Mouse (Mus musculus) gastrocnemius, postnatal 25 days (tissue): ENCODE data around the gene Gm13871. TPM values are rescaled to one million over a fixed set of nuclear protein-coding genes. Genes with fewer than 3 reads are reported as not detected.
"Not testable (repeated sequence)": the region's sequence is repeated elsewhere in the genome, so short reads cannot be mapped to it uniquely, and the experiment has no call there.

Source experiments
- DNase-seq: peaks from one replicate; pipeline ENCODE4 v3.0.0; 2022
- long read RNA-seq, 2 experiments: library from polyadenylated mRNA; stranded (forward); transcript quantifications; one replicate each; pipeline ENCODE4 v2.0.0; 2021
- total RNA-seq, 2 experiments: library from RNA; stranded (reverse); gene quantifications; 1 replicate in 1 of 2; 2 replicates in 1 of 2; pipeline ENCODE4 v1.2.3; 2021

Gm13871 gene
- under 1 TPM in 1 of 2 experiments, not detected in 1; 0.33 TPM for total RNA-seq
- long read RNA-seq, experiment 1: 0 reads
- long read RNA-seq, experiment 2: 0 reads

DNA sequence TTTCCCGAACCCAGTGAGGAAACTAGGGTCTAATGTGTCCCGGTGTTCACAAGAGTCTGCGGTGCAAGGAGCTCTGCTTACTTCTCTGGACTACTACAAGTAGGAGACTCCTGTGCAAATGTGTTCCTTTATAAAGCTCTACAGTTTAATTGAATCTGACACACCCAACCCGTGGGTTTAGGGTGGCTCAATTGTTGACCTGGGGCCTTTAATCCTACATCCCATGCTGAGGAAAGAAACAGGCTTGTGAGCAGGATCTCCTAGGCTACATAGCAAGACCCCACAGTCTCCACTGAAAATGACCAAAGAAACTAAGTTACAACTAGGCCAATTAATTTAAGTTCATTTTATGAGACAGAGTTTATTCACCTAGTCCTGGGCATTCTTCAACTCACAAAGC lies at the start of gene Gm13871:
Gm13871 (minus strand) TSS at position 101 of the 400 bp plus-strand sequence.
- not testable (repeated sequence) for DNase-seq

DNA sequence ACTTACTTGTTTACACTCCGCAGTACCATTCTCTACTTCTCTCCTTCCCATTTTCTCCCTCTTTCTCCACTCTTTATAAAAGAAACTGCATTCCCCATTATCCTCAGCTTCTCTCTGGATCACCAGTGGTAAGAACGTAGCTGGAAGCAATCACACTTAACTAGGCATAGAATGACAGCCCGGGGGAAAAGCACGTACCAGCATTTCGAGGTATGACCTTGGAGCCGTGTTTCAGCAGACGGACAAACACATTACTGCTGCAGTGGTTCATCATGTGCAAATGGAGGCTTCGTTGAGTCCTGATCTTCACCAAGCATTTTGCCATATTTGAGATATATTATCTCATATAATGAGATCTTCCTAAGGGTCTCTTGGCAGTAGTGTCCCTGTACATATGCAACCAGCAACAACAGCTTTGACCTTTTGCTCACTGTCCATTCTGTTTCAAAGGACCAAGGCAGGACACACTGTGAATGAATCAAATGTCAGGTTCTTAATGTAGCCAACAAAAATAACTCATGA lies 44.7 kb upstream of the Gm13871 start, which contains the start of gene 2310002L09Rik:
2310002L09Rik (minus strand) TSS at position 472 of the 522 bp plus-strand sequence.
- peak; percentile 13 for DNase-seq

DNA sequence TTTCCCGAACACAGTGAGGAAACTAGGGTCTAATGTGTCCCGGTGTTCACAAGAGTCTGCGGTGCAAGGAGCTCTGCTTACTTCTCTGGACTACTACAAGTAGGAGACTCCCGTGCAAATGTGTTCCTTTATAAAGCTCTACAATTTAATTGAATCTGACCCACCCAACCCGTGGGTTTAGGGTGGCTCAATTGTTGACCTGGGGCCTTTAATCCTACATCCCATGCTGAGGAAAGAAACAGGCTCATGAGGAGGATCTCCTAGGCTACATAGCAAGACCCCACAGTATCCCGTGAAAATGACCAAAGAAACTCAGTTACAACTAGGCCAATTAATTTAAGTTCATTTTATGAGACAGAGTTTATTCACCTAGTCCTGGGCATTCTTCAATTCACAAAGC lies 14.9 kb upstream of the Gm13871 start, which contains the start of gene Gm11756:
Gm11756 (minus strand) TSS at position 101 of the 400 bp plus-strand sequence.
- not testable (repeated sequence) for DNase-seq

DNA sequence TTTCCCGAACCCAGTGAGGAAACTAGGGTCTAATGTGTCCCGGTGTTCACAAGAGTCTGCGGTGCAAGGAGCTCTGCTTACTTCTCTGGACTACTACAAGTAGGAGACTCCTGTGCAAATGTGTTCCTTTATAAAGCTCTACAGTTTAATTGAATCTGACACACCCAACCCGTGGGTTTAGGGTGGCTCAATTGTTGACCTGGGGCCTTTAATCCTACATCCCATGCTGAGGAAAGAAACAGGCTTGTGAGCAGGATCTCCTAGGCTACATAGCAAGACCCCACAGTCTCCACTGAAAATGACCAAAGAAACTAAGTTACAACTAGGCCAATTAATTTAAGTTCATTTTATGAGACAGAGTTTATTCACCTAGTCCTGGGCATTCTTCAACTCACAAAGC lies 14.7 kb downstream of the Gm13871 start, which contains the start of gene Gm11757:
Gm11757 (minus strand) TSS at position 101 of the 400 bp plus-strand sequence.
- not testable (repeated sequence) for DNase-seq

DNA sequence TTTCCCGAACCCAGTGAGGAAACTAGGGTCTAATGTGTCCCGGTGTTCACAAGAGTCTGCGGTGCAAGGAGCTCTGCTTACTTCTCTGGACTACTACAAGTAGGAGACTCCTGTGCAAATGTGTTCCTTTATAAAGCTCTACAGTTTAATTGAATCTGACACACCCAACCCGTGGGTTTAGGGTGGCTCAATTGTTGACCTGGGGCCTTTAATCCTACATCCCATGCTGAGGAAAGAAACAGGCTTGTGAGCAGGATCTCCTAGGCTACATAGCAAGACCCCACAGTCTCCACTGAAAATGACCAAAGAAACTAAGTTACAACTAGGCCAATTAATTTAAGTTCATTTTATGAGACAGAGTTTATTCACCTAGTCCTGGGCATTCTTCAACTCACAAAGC lies 29.6 kb downstream of the Gm13871 start, which contains the start of gene Gm11758:
Gm11758 (minus strand) TSS at position 101 of the 400 bp plus-strand sequence.
- not testable (repeated sequence) for DNase-seq

Other genes with a start within 250 kb of the Gm13871 start
- gene Gm11239, start 237.6 kb downstream of the Gm13871 start, total RNA-seq: not detected
- gene Gm428, start 222.4 kb downstream of the Gm13871 start, total RNA-seq: not detected
- not detected for gene Rasef, start 115.0 kb downstream of the Gm13871 start, total RNA-seq
- gene Gm11758, start 29.7 kb downstream of the Gm13871 start, total RNA-seq: not detected
- gene Gm11757, start 14.8 kb downstream of the Gm13871 start, total RNA-seq: under 1 TPM in 1 of 2 experiments, not detected in 1; 0.33 TPM
- gene Gm11756, start 14.8 kb upstream of the Gm13871 start, total RNA-seq: under 1 TPM in 1 of 2 experiments, not detected in 1; 0.80 TPM
- gene 2310002L09Rik, start 44.9 kb upstream of the Gm13871 start, total RNA-seq: 100 to 1,000 TPM in 1 of 2 experiments, 10 to 100 TPM in 1; 99.0 to 213 TPM
- under 1 TPM; 0.56 to 0.61 TPM for gene Frmd3, start 107.5 kb upstream of the Gm13871 start, total RNA-seq